Mouse (Mus musculus) ES-E14 (cell line): ENCODE data around the gene Slc1a5.

ENCODE experiments used
- CHD2 ChIP-seq: IDR thresholded peaks from 2 replicates; pipeline ENCODE4 v1.6.1; 2014; ENCODE audit warnings: mild to moderate bottlenecking, low read depth, low read length, inconsistent platforms
- HCFC1 ChIP-seq: IDR thresholded peaks from 2 replicates; pipeline ENCODE4 v1.6.1; 2012; ENCODE audit warnings: low read length, inconsistent platforms, borderline replicate concordance; ENCODE audit not compliant: insufficient read depth
- MAFK ChIP-seq: IDR thresholded peaks from 2 replicates; pipeline ENCODE4 v1.6.1; 2014; ENCODE audit warnings: mild to moderate bottlenecking, low read depth, low read length, inconsistent platforms; ENCODE audit not compliant: insufficient read depth
- ZC3H11A ChIP-seq: IDR thresholded peaks from 2 replicates; pipeline ENCODE4 v1.6.1; 2012; ENCODE audit warnings: low read depth, mild to moderate bottlenecking, inconsistent platforms, low read length, borderline replicate concordance
- ZNF384 ChIP-seq: IDR thresholded peaks from 2 replicates; pipeline ENCODE4 v1.6.1; 2012; ENCODE audit warnings: low read depth, low read length, inconsistent platforms

DNA sequence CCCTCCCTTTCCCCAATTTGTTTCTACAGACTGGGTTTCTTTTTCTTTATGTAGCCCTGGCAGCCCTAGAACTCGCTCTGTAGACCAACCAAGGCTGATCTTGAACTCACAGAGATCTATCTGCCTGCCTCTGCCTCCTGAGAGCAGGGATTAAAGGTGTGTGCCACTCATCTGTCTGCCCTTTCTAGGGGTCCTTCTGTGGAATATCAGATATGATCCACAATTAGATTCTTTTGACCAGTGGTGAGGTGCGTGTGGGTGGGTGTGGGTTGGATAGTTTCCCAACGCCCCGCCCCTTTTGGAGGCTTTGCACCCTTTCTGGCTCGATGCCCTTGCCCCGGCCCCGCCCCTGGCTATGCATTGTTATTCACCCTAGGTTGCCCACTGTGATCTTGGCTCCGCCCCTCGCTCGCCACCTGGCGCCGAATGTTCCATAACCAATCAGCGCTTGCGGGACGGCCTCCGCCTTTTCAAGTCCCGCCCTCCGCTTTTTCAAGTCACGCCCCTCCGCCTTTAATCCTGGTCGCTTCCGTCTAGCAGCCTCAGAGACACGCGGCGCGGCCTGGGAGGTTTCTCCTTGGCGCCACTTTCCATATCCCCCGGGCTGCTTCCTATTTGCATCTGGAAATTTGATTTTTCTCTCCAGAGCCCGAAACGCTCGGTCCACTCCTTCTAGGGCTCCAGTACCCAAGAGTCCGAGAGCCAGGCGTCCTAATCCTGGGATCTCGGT lies at the start of gene Slc1a5:
- no peak for TF ChIP-seq MAFK
- TF ChIP-seq CHD2, result no peak
- TF ChIP-seq ZC3H11A, result no peak
- no peak for TF ChIP-seq HCFC1
- no peak for TF ChIP-seq ZNF384
